Mouse (Mus musculus) heart, adult 2 months (tissue): ENCODE results near the gene Plxna1.

ENCODE experiments used
- CTCF ChIP-seq: fragments of 200-600 bp; IDR thresholded peaks from 2 replicates; pipeline ENCODE4 v1.8.1; 2022; ENCODE audit warnings: antibody characterized with exemption, mild to moderate bottlenecking, moderate library complexity
- EP300 ChIP-seq: fragments of 200-500 bp; IDR thresholded peaks from 2 replicates; pipeline ENCODE4 v1.6.1; 2011; ENCODE audit warnings: low read depth, low read length, control low read depth; ENCODE audit not compliant: insufficient read depth
- POLR2A ChIP-seq: fragments of 200-500 bp; IDR thresholded peaks from 2 replicates; pipeline ENCODE4 v1.6.1; 2011; ENCODE audit warnings: mild to moderate bottlenecking, low read depth, low read length, control low read depth; ENCODE audit not compliant: insufficient read depth

- no peak for TF ChIP-seq CTCF
- no peak for TF ChIP-seq POLR2A
- TF ChIP-seq EP300 = no peak
Observed at GRCm38 (mm10) chr6:89384699-89385098, 22.3 kb upstream of the Plxna1 start.
